Mouse (Mus musculus): ENCODE measurements around the gene Olfr965. TPM values are rescaled to one million over a fixed set of nuclear protein-coding genes. Genes with fewer than 3 reads are reported as not detected.
"Not testable (repeated sequence)": the region's sequence is repeated elsewhere in the genome, so short reads cannot be mapped to it uniquely, and the experiment has no call there.

Olfr965 gene
- polyA plus RNA-seq (2016; fragmentation: Nextera tagmentation; extraction: Ambion mirVana) = not detected in 2 replicates

- Histone ChIP-seq H3K27me3 (ENCODE audit: low read depth, poor library complexity, severe bottlenecking) (no peaks in the 10 kb centered on the region), H3K27ac (no peak within 1 kb of the TSS), H3K4me3 (no peak within 1 kb of the TSS), H3K9me3 (replicated peaks) (no peaks in the 10 kb centered on the region), H3K4me1 (no peaks in the 10 kb centered on the region), H3K36me3 (no peaks in the 10 kb centered on the region)
- no peak for DNase-seq (ENCODE audit: low spot score)
These were observed at the start of gene Olfr965 for GRCm38 (mm10) chr9:39711053-39711452. Gene Olfr965, plus strand, starts transcription at chr9:39711353.

GRCm38 (mm10) chr9:39666905-39667304, 44.2 kb upstream of the Olfr965 start, which contains the start of gene Olfr963:
Gene Olfr963, plus strand, starts transcription at chr9:39667205.
- 91% methylated on average over 1 of the region's 1 CpGs for whole genome bisulfite sequencing
- Histone ChIP-seq H3K27me3 (ENCODE audit: low read depth, poor library complexity, severe bottlenecking) (no peaks in the 10 kb centered on the region), H3K36me3 (no peaks in the 10 kb centered on the region), H3K27ac (no peak within 1 kb of the TSS), H3K4me3 (no peak within 1 kb of the TSS), H3K9me3 (replicated peaks) (no peaks in the 10 kb centered on the region), H3K4me1 (no peaks in the 10 kb centered on the region)
- no peak for DNase-seq (ENCODE audit: low spot score)

GRCm38 (mm10) chr9:39669723-39670122, 41.4 kb upstream of the Olfr965 start:
- Histone ChIP-seq H3K4me3 (no peak overlapping the region), H3K36me3 (no peaks in the 10 kb centered on the region), H3K4me1 (no peaks in the 10 kb centered on the region), H3K9me3 (replicated peaks) (no peaks in the 10 kb centered on the region), H3K27ac (no peak overlapping the region), H3K27me3 (ENCODE audit: low read depth, poor library complexity, severe bottlenecking) (no peaks in the 10 kb centered on the region)
- no peak for DNase-seq (ENCODE audit: low spot score)
- 80% methylated on average over 2 of the region's 2 CpGs for WGBS

- DNase-seq (ENCODE audit: low spot score) = no peak
- Histone ChIP-seq H3K4me1 (no peaks in the 10 kb centered on the region), H3K27me3 (ENCODE audit: low read depth, poor library complexity, severe bottlenecking) (no peaks in the 10 kb centered on the region), H3K9me3 (replicated peaks) (no peaks in the 10 kb centered on the region), H3K36me3 (no peaks in the 10 kb centered on the region), H3K4me3 (no peak overlapping the region), H3K27ac (no peak overlapping the region)
- WGBS = 82% methylated on average over 2 of the region's 2 CpGs
These were observed 36.3 kb upstream of the Olfr965 start for GRCm38 (mm10) chr9:39674820-39675219.

- WGBS = 97% methylated on average over 2 of the region's 2 CpGs
- no peaks in the 10 kb centered on the region for H3K4me1 ChIP-seq
These were observed 32.6 kb upstream of the Olfr965 start for GRCm38 (mm10) chr9:39678557-39678956.

GRCm38 (mm10) chr9:39679280-39679679, 31.9 kb upstream of the Olfr965 start:
- H3K4me1 ChIP-seq = no peaks in the 10 kb centered on the region

More at GRCm38 (mm10) chr9:39678557-39678956, 32.6 kb upstream of the Olfr965 start:
- Histone ChIP-seq H3K9me3 (replicated peaks) (no peaks in the 10 kb centered on the region), H3K27me3 (ENCODE audit: low read depth, poor library complexity, severe bottlenecking) (no peaks in the 10 kb centered on the region), H3K36me3 (no peaks in the 10 kb centered on the region), H3K4me3 (no peak overlapping the region), H3K27ac (no peak overlapping the region)
- DNase-seq (ENCODE audit: low spot score) = no peak

GRCm38 (mm10) chr9:39701123-39701522, 10.0 kb upstream of the Olfr965 start:
- not testable (repeated sequence) for H3K36me3 ChIP-seq; H3K4me3 ChIP-seq; H3K9me3 ChIP-seq (replicated peaks); DNase-seq (ENCODE audit: low spot score); H3K4me1 ChIP-seq; H3K27me3 ChIP-seq (ENCODE audit: low read depth, poor library complexity, severe bottlenecking); H3K27ac ChIP-seq
- WGBS = 83% methylated on average over 8 of the region's 8 CpGs

More at GRCm38 (mm10) chr9:39679280-39679679, 31.9 kb upstream of the Olfr965 start:
- H3K27me3 ChIP-seq (ENCODE audit: low read depth, poor library complexity, severe bottlenecking) = no peaks in the 10 kb centered on the region
- H3K36me3 ChIP-seq = no peaks in the 10 kb centered on the region
- DNase-seq (ENCODE audit: low spot score) = no peak
- WGBS = 83% methylated on average over 2 of the region's 2 CpGs
- H3K4me3 ChIP-seq = no peak overlapping the region
- no peak overlapping the region for H3K27ac ChIP-seq
- no peaks in the 10 kb centered on the region for H3K9me3 ChIP-seq (replicated peaks)

- Histone ChIP-seq H3K4me3 (no peak within 1 kb of the TSS), H3K27me3 (ENCODE audit: low read depth, poor library complexity, severe bottlenecking) (no peaks in the 10 kb centered on the region), H3K9me3 (replicated peaks) (no peaks in the 10 kb centered on the region), H3K36me3 (no peaks in the 10 kb centered on the region), H3K4me1 (no peaks in the 10 kb centered on the region), H3K27ac (no peak within 1 kb of the TSS)
- DNase-seq (ENCODE audit: low spot score) = no peak
These were observed 4.1 kb upstream of the Olfr965 start, which contains the start of gene Olfr149 for GRCm38 (mm10) chr9:39707017-39707416. Gene Olfr149, minus strand, starts transcription at chr9:39707117.

- no peak overlapping the region for H3K27ac ChIP-seq
- 77% methylated on average over 3 of the region's 3 CpGs for WGBS
- no peaks in the 10 kb centered on the region for H3K27me3 ChIP-seq (ENCODE audit: low read depth, poor library complexity, severe bottlenecking)
- no peak overlapping the region for H3K4me3 ChIP-seq
- no peaks in the 10 kb centered on the region for H3K9me3 ChIP-seq (replicated peaks)
- DNase-seq (ENCODE audit: low spot score) = no peak
- H3K4me1 ChIP-seq = no peaks in the 10 kb centered on the region
- no peaks in the 10 kb centered on the region for H3K36me3 ChIP-seq
These were observed 2.2 kb upstream of the Olfr965 start for GRCm38 (mm10) chr9:39708958-39709357.

- DNase-seq (ENCODE audit: low spot score) = no peak
- no peak within 1 kb of the TSS for H3K4me3 ChIP-seq
- H3K27ac ChIP-seq = no peak within 1 kb of the TSS
- no peaks in the 10 kb centered on the region for H3K36me3 ChIP-seq
- no peaks in the 10 kb centered on the region for H3K27me3 ChIP-seq (ENCODE audit: low read depth, poor library complexity, severe bottlenecking)
- H3K4me1 ChIP-seq = no peaks in the 10 kb centered on the region
- no peaks in the 10 kb centered on the region for H3K9me3 ChIP-seq (replicated peaks)
These were observed 19.5 kb downstream of the Olfr965 start, which contains the start of gene Olfr150 for GRCm38 (mm10) chr9:39730678-39731077. Gene Olfr150, plus strand, starts transcription at chr9:39730978.

- no peak for DNase-seq (ENCODE audit: low spot score)
- WGBS = 96% methylated on average over 1 of the region's 1 CpGs
- no peaks in the 10 kb centered on the region for H3K4me1 ChIP-seq
- no peak overlapping the region for H3K27ac ChIP-seq
- no peaks in the 10 kb centered on the region for H3K9me3 ChIP-seq (replicated peaks)
- H3K27me3 ChIP-seq (ENCODE audit: low read depth, poor library complexity, severe bottlenecking) = no peaks in the 10 kb centered on the region
- no peaks in the 10 kb centered on the region for H3K36me3 ChIP-seq
- H3K4me3 ChIP-seq = no peak overlapping the region
These were observed 29.6 kb downstream of the Olfr965 start for GRCm38 (mm10) chr9:39740741-39741140.

- Histone ChIP-seq H3K36me3 (no peaks in the 10 kb centered on the region), H3K27me3 (ENCODE audit: low read depth, poor library complexity, severe bottlenecking) (no peaks in the 10 kb centered on the region), H3K4me1 (no peaks in the 10 kb centered on the region), H3K9me3 (replicated peaks) (no peaks in the 10 kb centered on the region), H3K27ac (no peak within 1 kb of the TSS), H3K4me3 (no peak within 1 kb of the TSS)
- no peak for DNase-seq (ENCODE audit: low spot score)
These were observed 34.8 kb downstream of the Olfr965 start, which contains the start of gene Olfr967 for GRCm38 (mm10) chr9:39745949-39746348. Gene Olfr967, plus strand, starts transcription at chr9:39746249.

- 92% methylated on average over 1 of the region's 1 CpGs for WGBS
- DNase-seq (ENCODE audit: low spot score) = no peak
- Histone ChIP-seq H3K4me1 (no peaks in the 10 kb centered on the region), H3K36me3 (no peaks in the 10 kb centered on the region), H3K27me3 (ENCODE audit: low read depth, poor library complexity, severe bottlenecking) (no peaks in the 10 kb centered on the region), H3K4me3 (no peak overlapping the region), H3K9me3 (replicated peaks) (no peaks in the 10 kb centered on the region), H3K27ac (no peak overlapping the region)
These were observed 35.3 kb downstream of the Olfr965 start for GRCm38 (mm10) chr9:39746428-39746827.
